Mouse (Mus musculus) right cerebral cortex, postnatal 36 days (tissue): ENCODE results near the gene C8a.

Experiments
- DNase-seq, 2 experiments: peaks; one replicate each; pipeline ENCODE4 v3.0.0; 2022; ENCODE audit warnings: low spot score in 2 of 2, mixed read lengths in 1 of 2

C8a gene

DNA sequence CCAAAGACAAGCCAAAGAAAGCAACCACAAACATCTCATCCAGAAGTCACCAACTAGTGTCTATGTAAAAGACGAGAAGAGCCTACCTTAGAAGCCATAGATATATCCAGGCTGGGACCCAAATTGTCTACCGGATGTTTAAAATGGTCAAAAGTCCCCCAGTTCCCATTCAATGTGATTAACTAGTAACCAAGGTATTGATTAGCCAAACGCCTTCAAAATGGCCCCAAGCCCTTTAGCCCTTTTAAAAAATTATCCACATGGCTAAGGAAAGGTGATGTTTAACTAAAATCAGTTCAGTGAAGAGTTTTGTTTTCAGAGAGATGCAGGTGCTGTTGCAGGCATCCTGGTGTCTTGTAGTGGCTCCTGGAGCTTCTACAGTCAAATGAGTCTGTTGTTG is at the start of gene C8a:
Gene C8a, minus strand, starts transcription at position 76 of the 400 bp plus-strand sequence.
- DNase-seq: no peak

DNA sequence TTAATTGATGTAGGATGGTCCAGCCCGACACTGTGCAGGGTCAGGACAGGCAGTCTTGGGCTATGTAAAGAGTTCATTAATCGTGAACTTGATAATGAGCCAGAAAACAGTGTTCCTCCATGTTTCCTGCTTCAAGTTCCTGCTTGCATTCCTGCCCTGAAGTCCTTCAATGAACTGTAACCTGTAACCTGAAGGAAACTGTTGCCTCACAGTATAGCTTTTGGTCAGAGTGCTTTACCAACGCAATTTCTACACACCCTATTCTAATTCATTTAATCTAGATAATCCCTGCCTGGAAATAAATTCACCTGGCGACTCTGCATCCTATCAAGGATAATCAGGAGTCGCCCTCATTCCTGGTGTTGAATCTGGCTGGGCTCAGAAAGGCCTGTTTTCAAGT is 49.2 kb upstream of the C8a start:
- no peak for DNase-seq

DNA sequence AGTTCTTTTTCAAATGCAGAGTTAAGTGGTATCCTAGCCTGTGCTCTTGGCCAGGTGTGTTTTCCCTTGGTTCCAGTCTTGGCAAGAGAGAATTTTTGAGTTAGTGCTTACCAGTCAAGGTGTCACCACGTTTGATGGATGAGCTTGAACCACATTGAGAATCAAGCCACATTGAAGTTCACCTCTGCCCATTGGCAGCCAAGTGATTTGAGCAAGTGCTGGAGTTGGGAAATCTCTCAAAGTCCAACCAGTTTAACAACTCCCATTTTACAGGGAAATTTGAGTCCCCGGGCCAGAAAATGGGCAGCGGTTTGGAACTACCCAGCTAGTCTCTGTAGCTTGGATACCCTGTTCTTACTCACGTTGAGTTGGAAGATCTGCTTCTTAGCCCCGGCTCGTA is 41.8 kb upstream of the C8a start:
- no peak for DNase-seq

DNA sequence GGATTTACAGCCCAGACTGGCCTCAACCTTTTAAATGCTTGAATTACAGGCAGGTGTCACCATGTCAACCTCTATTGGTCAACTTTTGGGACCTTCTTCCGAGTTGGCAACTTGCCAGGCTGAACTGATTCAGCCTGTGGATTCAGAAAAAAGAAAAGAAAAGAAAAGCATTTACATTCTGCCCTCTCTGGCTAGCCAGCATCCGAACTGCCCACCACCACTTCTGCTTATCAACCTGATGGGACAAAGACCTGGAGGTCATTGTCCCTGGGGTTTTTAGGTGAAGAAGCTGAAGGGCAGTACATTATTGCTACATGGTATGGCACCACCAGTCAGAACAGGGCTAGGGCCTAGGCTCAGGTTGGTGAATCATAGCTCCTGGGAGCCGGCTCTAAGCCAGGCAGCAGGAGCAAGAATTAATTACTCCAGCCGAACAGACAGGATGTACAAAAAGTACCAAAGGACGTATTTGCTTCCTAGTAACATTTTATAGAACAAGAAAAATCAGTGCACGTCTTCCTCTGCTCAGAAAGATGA is 38.6 kb upstream of the C8a start:
- DNase-seq: no peak

DNA sequence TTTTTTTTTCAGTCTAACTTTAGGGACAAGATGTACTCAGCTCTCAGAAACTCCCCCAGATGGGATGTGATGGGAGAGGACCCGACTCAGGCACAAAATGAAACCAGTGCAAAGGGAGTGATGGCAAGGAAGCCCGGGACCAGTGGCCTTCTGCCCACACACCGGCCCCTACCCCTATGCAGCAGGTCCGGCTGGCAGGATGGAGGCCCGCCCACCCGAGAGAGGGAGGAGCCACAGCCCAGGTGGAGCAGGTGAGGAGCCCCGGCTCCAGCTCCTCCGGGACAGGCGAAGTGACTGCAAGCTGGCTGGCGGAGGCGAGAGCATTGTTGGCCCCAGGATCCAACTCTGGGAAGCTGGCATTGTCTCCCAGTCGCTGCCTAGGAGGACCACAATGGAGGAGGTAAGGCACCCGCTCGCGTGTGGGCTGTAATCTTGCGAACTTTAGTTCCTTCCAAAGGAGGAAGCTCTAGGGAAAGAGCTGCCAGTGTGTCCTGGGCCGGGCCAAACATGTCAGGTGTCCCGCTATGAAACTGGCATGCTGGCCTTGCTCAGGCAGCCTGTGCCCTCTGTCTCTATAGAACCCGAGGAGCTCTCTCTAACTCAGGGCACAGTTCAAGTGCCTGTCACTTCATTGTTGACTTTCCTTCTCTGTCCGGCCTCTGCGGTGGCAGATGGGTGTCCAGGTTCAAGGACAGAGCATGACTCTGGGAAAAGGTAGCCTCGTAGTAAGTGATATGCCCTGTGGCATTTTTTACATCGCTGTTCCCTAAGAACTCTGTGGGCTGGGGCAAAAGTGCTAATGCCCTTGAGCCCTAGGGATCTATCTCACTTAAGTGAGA is 37.3 kb upstream of the C8a start, which contains the start of gene Fyb2:
Gene Fyb2, plus strand, starts transcription at position 166 of the 839 bp plus-strand sequence.
- DNase-seq: no peak

DNA sequence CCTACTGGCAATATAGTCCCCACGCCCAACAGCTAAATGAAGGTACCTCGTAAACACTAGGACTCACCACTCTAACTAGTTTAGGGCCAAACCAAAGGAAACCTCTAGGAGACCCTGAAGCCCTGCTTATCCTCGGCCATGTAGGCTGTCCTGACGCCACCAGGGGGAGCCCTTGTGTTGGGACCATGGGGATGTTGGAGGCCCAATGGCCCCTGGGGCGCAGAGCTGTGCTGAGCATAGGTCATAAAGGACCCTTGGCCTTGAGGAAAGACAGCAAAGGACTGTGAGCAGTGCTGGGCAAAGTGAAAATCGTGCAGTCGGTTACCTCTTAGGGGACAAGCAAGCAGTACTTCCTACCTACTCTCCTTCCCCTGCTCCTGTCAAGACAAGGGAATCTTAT is 35.5 kb upstream of the C8a start:
- DNase-seq: peak; percentile 20 to 34

DNA sequence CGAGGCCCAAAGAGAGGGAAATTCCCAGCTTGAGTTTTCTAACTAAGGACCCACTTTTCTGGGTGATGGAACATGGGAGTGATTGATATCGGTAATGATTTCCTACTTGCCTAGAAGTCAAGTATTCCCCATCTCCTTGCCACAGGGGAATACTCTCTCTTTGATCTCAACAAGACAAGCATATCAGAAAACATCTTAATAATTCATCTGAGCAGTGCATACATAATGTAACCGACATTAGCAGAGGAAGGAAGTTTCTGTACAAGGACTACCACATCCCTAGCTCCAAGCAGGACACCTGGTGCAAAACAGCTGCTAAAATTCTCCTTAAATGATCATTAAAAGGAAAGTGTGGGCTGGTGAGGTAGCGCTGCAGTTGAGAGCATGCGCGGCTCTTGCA is 28.9 kb upstream of the C8a start:
- DNase-seq: no peak

DNA sequence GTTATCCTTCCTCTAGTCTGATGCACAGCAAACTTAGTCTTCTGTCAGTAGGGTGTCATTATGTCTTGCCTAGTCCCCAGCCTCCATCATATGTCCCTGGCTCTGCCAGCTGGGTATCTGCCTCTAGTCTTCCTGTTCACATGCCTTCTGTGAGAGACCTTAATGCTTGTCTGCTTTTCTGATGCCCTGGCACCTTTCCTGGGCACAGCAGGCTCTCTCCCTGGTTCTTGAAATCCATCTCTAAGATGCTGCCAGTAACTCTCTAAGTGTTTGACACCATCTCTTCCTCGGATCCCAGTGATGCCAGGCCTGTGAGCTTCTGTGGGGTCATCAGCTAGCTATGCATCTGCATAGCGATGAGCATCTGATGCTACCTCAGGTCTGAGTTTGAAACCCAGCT is 26.6 kb upstream of the C8a start:
- no peak for DNase-seq

DNA sequence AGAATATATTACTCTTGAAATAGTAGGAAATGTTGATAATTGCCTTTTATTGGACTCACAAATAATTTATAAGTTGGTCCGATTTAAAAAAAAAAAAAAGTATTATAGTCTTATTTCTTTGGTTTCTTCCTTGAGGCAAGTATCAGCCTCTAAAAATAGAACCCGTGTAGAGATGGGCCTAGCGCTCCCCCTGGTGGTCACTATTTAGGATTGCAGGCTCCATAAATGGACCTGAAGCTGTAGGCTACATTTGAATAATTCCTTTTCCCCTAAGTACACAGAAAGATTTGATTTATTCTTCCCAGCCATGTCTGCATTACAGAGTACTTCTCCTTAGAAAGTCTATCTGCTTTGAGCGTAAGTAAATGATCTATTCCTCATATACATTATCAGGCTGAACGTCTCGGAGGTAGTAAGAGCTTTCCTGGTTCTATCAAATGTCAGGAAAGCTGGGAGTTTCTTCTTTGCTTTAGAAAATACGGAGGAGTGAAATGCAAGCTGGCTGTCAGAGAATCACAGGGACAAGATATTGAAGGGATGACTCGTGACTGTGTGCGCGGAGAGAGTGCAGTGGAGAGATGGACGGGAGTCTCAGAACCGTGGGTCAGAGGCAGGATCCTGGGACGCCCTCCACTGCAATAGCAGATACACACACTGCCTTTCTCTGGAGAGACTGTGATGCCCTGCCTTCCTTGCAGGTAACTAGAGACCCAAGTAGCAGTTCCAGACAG is 18.0 kb upstream of the C8a start:
- DNase-seq: peak in 1 of 2 experiments; percentile 50

DNA sequence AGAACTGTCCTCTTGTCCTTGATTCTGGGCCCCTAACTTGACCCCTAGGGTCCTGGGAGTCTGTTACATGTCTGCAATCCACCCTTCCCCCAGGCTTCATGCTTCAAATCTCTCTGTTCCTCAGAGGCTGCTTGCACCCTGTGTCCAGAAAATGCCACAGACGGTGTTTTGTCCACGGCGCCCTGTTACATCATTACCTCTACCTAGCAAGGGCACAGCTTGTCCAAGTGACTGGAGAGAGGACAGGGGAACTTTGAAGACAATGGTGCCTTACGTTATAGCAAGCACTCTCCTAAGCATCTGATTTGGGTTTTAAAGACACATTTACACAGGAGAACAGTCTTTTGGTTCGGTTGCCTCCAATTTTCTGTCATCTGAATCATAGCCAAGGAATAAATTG is 17.4 kb upstream of the C8a start:
- no peak for DNase-seq

DNA sequence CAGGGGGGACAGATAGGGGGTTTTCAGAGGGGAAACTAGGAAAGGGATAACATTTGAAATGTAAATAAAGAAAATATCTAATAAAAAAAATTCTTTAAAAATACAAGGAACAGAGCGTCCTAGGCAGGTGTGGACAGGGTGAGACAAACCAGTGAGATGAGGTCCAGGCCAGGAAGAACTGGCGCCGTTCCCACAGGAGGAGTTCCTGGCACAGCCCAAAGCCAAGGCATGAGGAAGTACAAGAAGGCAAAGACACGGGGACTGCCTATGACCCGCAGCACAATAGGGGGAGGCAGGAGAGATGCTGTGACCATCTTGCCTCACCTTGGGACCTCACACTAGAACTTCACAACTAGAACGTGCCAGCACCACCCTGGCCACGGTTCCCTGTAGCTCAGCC is 15.5 kb upstream of the C8a start:
- no peak for DNase-seq

DNA sequence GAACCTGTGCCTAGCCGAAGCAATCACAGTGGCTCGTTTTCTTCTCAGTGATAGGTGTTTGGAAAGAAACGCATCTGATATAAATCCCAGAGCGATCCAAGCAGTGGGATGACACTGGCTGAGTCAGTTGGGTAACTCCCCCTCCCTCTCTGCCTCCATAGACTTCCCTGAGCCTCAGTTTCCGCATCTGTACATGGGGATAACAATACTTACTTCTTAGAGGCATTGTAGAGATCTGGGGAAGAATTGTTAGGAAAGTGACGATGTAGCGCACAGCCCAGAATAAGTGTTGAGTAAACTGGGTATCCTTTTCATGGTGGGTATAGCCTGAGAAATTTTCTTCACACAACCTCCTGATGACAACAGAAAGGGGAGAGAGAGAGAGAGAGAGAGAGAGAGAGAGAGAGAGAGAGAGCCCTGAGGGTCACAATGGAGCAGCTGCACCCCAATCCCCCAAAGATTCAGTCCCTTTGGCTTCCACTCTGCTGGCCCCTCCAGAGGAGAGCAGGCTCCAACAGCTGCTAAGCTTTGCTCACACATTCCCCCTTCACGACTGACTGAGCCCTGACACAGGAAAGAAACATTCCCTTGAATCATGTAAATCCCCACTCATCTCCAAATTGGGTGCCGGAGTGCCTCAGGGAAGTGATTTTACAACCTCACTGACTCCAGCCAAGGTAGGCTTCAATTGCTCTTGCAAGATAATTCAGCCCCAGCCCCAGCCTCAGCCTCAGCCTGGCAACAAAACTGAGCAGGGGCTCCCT is 12.5 kb upstream of the C8a start:
- no peak for DNase-seq

DNA sequence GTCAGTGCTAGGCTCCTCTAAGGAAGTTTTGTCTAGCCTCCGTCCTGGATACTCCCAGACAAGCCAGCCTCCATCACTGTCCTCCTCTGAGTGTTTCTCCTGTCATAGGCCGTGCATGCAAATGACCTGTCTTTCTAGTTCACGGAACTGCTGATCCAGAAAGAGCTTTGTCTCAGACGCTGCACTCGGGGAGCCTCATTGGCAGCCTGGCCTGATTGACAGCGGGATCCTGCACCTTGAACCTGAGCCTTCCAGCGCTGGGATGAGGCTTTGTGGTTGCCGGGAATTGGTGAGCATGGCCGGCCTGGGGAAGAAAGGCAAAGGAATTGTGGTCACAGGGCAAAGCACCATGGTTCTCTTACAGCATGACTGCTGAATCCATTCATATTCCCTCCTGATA is 11.3 kb upstream of the C8a start:
- DNase-seq: no peak

DNA sequence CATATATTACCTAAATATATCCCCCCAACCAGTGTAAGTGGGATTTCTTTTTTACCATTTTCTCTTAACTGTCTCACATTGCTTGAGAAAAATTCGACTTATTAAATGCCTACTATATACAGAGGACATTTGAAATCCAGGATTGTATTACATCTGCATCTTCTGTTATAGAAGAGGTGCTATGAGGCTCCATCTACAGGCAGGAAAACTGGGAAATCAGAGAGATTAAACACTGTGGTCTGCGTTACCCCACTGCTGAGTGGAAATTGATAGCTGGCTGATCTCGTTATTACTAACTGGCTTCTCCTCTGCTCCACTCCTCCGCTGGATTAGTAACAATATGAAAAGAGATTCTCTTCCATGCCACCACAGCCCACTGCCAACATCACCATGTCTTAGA is 366 bp downstream of the C8a start:
- no peak for DNase-seq

DNA sequence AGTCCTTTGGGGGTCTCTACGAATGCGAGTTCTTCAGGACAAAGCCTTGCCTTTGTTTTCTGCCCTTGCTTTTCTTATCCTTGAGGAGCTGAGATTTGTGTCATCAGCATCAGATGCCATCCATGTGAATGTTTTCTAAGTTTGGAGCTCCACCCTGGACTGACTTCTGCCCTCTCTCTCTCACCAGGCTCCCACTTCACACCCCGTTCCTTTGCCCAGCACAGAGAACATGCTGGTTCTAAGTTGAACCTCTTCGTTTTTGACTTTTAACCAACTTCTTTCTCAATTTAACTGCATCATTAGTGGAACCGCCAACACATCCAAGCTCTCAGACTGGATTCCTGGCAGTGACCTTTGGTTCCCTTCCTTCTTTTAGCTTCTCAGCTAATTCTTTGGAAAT is 6.0 kb downstream of the C8a start:
- no peak for DNase-seq

DNA sequence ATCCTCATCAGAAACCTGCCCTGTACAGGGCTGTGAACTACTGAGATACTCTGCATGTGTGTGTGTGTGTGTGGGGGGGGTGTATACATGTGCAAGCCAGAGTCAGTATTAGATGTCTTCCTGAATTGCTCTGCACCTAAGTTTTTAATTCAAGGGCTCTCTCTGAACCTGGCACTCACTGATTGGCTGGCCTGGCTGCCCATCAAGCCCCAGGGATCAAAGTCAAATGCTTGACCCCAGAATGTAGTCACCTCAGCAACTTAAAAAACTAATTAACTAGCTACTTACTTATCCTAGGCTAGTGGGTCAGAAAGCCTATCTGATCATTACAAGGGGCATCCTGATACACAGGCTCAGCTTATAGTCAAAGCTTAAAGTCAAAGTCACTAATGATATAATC is 6.6 kb downstream of the C8a start:
- DNase-seq: no peak

DNA sequence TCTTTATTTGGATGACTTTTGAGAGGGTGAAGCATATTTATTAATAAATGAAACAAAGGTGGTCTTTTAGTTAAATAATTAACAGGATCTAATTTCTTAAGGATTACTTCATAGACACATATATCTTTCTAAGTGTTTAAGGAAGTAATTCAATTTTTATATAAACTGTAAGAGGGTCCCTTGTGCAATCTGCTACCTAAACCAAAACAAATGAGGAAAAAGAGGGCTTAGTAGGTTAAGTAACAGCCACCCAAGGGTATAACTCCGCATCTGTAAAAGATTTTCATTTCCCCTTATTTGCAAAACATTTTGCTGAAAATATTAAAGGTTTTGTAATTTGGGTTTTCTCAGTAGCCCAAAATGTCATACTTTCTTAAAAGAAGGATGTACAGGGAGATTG is 11.8 kb downstream of the C8a start:
- no peak for DNase-seq

DNA sequence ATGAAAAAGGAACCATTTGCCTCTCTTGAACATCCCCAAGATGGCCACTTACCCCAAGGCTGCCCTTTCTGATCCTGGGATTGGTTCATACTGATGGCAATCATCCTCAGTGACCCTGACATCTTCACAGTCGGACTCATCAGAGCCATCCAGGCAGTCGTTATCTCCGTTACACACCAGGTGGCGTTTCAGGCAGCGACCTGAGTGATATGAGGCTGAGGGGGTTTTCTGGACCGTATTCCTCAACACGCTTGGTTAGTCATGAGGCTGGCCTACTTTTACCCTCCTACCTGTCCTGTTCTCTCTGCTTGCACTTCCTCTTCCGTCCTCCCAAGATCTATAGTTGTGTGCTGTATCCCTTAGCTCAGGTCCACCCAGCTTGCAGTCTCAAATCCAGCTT is 15.0 kb downstream of the C8a start:
- DNase-seq: no peak

DNA sequence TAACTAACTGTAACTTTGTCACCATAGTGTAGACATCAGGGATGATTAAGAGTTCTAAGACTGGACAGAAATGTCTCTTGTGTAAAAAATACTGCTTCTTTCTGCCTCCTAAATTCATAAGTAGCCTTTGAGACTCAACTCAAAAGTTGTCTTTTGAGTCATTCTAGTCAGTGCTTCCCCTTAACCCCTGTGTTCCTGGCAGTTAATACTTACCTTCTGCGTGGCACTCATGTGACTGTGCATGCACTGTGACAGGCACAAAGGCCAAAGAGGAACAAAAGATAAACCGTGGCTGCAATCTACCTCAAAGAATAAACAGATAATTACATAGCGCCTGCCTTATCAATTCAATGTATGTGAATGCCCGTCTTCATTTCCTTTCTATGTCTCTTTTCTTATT is 18.4 kb downstream of the C8a start:
- no peak for DNase-seq

DNA sequence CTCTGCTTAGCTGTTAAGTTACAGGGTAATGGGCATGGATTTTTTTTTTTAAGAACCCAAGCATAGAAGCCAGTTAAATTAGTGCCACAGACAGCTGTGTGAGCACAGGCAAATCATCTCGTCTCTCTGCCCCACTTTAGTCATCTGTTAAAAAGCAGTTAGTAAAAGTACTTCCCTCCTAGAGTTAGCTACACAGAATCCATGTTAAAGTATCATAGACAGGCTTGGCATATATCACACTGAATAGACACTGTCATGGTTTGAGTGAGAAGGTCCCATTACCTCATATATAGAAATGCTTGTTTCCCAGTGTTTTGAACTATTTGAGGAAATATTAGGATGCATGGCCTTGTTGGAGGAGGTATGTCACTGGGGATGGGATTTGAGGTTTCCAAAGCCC is 19.2 kb downstream of the C8a start, which contains the start of gene Gm17662:
Gene Gm17662, plus strand, starts transcription at position 301 of the 400 bp plus-strand sequence.
- no peak for DNase-seq

DNA sequence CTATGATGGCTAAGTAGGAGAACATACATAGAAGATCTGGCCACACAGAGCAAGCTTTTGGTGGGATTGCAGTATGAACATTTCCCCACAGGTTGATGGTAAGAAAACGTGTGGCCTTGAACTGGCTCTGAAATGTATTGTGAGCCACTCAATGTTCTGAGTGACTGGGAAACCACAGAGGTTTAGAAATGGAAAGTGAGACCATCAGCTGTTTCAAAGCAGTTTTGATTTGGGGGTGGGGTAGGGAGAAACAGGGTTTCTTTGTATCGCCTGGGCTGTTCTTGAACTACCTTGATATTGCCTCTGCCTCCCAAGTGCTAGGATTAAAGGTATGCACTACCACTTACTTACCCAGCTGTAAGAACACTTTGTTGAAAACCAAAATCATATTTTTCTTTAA is 21.0 kb downstream of the C8a start:
- no peak for DNase-seq

DNA sequence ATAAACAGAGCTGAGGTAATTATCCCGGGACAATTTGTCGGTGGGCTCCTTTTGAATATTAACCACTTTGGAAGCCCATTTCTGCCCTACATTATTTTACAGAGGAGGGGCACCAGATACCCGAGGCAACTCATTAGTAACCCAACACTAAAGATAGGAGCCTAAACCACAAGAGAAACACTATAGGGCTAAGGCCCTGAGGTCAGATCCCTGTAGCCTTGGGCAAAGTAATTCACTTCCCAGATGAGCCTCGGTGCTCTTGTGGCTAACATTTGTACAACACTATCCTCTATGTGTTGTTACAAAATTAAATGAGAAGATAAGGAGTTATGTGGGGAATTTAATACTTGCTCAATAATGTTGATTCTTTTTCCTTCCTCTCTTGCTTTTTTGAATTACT is 32.7 kb downstream of the C8a start:
- no peak for DNase-seq
